Mouse (Mus musculus) urinary bladder, adult 2 months (tissue): ENCODE results near the gene Grwd1. TPM values are rescaled to one million over a fixed set of nuclear protein-coding genes. Genes with fewer than 3 reads are reported as not detected.
"Not testable (repeated sequence)": the region's sequence is repeated elsewhere in the genome, so short reads cannot be mapped to it uniquely, and the experiment has no call there.

Source experiments
- DNase-seq: peaks from one replicate; pipeline ENCODE4 v3.0.0; 2022; ENCODE audit warnings: low spot score
- polyA plus RNA-seq: library from polyadenylated mRNA; depleted of rRNA; stranded (reverse); fragments of >200 nt; gene quantifications from 2 replicates; pipeline ENCODE4 v1.2.3, GENCODE M21; 2012; rRNA removed

The Grwd1 gene
- polyA plus RNA-seq = 11.7 and 12.2 TPM in 2 replicates

- DNase-seq = peak; percentile 67
Measured at GRCm38 (mm10) chr7:45830427-45831127, at the start of gene Grwd1. Gene Grwd1 (minus strand): TSS chr7:45830944.

- DNase-seq = no peak
Measured at GRCm38 (mm10) chr7:45880531-45880930, 49.8 kb upstream of the Grwd1 start.

GRCm38 (mm10) chr7:45878278-45878677, 47.5 kb upstream of the Grwd1 start, which contains the start of gene Grin2d:
Gene Grin2d (minus strand): TSS chr7:45878378.
- DNase-seq = not testable (repeated sequence)

- no peak for DNase-seq
Measured at GRCm38 (mm10) chr7:45876895-45877294, 46.2 kb upstream of the Grwd1 start.

GRCm38 (mm10) chr7:45873061-45873947, 42.6 kb upstream of the Grwd1 start:
- peak; percentile 70 for DNase-seq

DNA sequence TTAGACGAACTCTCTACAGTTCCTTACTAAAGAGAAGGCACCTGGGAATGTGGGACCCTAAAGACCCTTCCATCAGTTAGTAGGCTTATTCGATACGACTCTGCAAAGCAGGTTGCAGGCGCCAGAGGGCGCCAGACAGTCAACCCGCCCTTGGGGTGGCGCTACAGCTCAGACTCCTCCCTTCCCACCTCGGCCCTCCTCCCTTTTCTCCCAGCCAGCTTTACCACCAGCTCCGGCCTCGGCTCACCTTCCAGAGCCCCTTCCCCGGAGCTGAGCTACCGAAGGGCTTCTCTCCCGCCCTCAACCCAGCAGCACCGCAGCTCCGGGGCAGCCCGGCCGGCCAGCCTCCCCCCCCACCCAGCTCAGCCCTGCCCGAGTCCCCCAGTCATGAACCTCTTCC, 41.9 kb upstream of the Grwd1 start, which contains the start of gene Kdelr1:
Gene Kdelr1 (plus strand): TSS at position 149 of the 400 bp plus-strand sequence.
- peak; percentile 80 for DNase-seq

- no peak for DNase-seq
Measured at GRCm38 (mm10) chr7:45870282-45871058, 39.7 kb upstream of the Grwd1 start.

DNA sequence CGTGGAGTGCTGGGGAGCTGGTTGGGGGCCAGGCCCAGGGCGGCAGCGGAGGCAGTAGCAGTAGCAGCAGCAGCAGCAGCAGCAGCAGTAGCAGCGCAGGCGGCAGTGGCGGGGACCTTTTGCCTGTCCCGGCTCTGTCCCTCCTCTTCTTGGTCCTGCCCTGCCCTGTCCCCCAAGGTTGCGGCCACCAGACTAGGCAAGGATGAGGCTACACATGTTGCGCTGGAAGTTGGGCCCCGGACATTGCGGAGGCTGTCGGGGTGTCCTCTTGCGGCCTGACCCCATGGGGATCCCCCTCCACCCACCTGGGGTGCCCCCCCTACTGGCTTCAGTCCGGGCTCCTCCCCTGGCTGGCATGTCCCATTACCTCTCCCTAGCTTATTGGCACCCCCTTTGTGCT, 39.0 kb upstream of the Grwd1 start:
- no peak for DNase-seq

- DNase-seq = no peak
Measured at GRCm38 (mm10) chr7:45869107-45869670, 38.4 kb upstream of the Grwd1 start.

GRCm38 (mm10) chr7:45867871-45868270, 37.1 kb upstream of the Grwd1 start:
- no peak for DNase-seq

- peak; percentile 80 for DNase-seq
Measured at GRCm38 (mm10) chr7:45865925-45866910, 35.5 kb upstream of the Grwd1 start.

- DNase-seq = no peak
Measured at GRCm38 (mm10) chr7:45864435-45864834, 33.7 kb upstream of the Grwd1 start.

GRCm38 (mm10) chr7:45862804-45863203, 32.1 kb upstream of the Grwd1 start:
- no peak for DNase-seq

GRCm38 (mm10) chr7:45859008-45859407, 28.3 kb upstream of the Grwd1 start:
- DNase-seq = no peak

GRCm38 (mm10) chr7:45856950-45857901, 26.5 kb upstream of the Grwd1 start:
- no peak for DNase-seq

- no peak for DNase-seq
Measured at GRCm38 (mm10) chr7:45853089-45853488, 22.3 kb upstream of the Grwd1 start.

DNA sequence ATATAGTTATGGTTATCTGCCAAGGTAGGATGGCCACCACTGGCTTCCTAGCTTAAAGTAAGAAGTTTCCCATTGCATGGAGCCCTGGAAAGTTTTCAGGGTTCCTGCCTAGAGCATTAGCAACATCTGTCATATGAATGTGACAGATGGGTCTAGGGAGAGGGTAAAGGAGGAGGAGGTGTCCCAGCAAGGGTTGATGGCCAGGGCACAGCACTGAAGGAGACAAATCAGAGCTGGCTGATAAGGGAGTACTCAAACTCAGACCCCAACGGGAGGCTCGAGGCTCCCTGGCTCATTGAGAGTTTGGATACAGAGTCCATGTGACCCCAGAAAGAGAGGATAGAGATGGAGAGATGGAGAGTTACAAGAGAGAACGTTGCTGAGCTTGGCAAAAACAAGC, 19.9 kb upstream of the Grwd1 start:
- DNase-seq = no peak

- DNase-seq = no peak
Measured at GRCm38 (mm10) chr7:45848447-45849027, 17.8 kb upstream of the Grwd1 start.
